ENCODE assay signal across 19 mouse cellular contexts in the genomic region with DNA sequence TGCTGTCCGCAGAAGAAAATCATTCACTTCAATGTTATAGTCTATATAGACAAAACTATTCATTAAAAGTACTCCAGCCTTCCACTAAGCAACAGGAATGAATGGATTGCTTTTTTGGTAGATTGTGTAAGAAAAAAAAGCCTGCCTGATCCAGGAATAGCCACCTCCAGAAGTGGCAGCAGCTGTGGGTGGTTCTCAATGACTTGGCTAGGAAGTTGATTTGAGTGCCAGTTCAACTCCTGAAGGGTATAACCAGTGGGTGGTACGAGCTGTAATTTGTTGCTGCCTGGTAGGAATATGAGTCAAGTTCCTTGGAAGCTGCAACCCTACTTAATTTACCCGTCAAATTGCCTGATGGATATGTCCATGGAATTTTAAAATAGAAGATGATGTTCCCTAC.
DNase-seq lines count a peak whose midpoint lies in the region; ATAC-seq lines count a peak whose summit lies in the region.
"Had no signal": no experiment of that assay in that cellular context is flagged by ENCODE, and none has a peak within 500 bp of the region (broad histone marks: within the 10 kb centered on the region; RNA-seq: fewer than 3 reads in every experiment).

No protein-coding gene starts in this region.

- H3K36me3 ChIP-seq in intestine, embryonic 16.5 days (ENCODE audit: control insufficient read depth, insufficient read depth, low read length) = no peaks in the 10 kb centered on the region
- H3K36me3 ChIP-seq in forebrain, embryonic 11.5 days (ENCODE audit: control insufficient read depth, insufficient read depth, low read length) = no peaks in the 10 kb centered on the region
- H3K36me3 ChIP-seq: heart, embryonic 15.5 days; midbrain, embryonic 15.5 days had no signal

- H3K27me3 ChIP-seq in intestine, embryonic 16.5 days (replicated peaks; ENCODE audit: control insufficient read depth, insufficient read depth, low read length) = no peaks in the 10 kb centered on the region
- H3K27me3 ChIP-seq in forebrain, embryonic 11.5 days (ENCODE audit: control insufficient read depth, insufficient read depth, low read length) = no peaks in the 10 kb centered on the region
- H3K27me3 ChIP-seq: heart, embryonic 15.5 days; midbrain, embryonic 15.5 days had no signal

- no peaks in the 10 kb centered on the region for H3K4me1 ChIP-seq in intestine, embryonic 16.5 days (ENCODE audit: control insufficient read depth, insufficient read depth, low read length)
- H3K4me1 ChIP-seq in forebrain, embryonic 11.5 days (replicated peaks; ENCODE audit: control insufficient read depth, insufficient read depth, low read length) = no peaks in the 10 kb centered on the region
- H3K4me1 ChIP-seq: heart, embryonic 15.5 days; midbrain, embryonic 15.5 days had no signal

- intact Hi-C loops in gastrocnemius, postnatal 14 days (cut with DNase I; ENCODE audit: low total_unique reads) = no loop called here
- intact Hi-C loops in heart, postnatal 10 days (cut with DNase I) = no loop called here

- 86% methylated on average over 3 of the region's 3 CpGs for WGBS in intestine, embryonic 16.5 days
- 90% methylated on average over 3 of the region's 3 CpGs for WGBS in forebrain, embryonic 11.5 days

- no peak overlapping the region for H3K4me3 ChIP-seq in intestine, embryonic 16.5 days (ENCODE audit: low read length)
- no peak overlapping the region for H3K4me3 ChIP-seq in forebrain, embryonic 11.5 days (ENCODE audit: low read depth, low read length)
- H3K4me3 ChIP-seq: erythroblast, embryonic 14.5 days; heart, embryonic 15.5 days; midbrain, embryonic 15.5 days had no signal

- H3K9me3 ChIP-seq in intestine, embryonic 16.5 days (ENCODE audit: control insufficient read depth, low read length) = no peaks in the 10 kb centered on the region
- no peaks in the 10 kb centered on the region for H3K9me3 ChIP-seq in forebrain, embryonic 11.5 days (ENCODE audit: control insufficient read depth, low read length)
- H3K9me3 ChIP-seq: heart, embryonic 15.5 days; midbrain, embryonic 15.5 days had no signal

- H3K27ac ChIP-seq in intestine, embryonic 16.5 days (ENCODE audit: low read length) = no peak overlapping the region
- H3K27ac ChIP-seq in forebrain, embryonic 11.5 days (ENCODE audit: low read depth, low read length) = no peak overlapping the region
- H3K27ac ChIP-seq: heart, embryonic 15.5 days; hindbrain, embryonic 14.5 days; midbrain, embryonic 15.5 days had no signal

- H3K9ac ChIP-seq in intestine, embryonic 16.5 days (ENCODE audit: low read depth, low read length) = no peak overlapping the region
- H3K9ac ChIP-seq in forebrain, embryonic 11.5 days (ENCODE audit: low read length) = no peak overlapping the region
- H3K9ac ChIP-seq: heart, embryonic 15.5 days; hindbrain, embryonic 14.5 days; lung, embryonic 14.5 days; midbrain, embryonic 15.5 days had no signal

- DNase-seq in gastrocnemius, adult 18-20 months (ENCODE audit: low spot score) = peak; percentile 28
- DNase-seq in gastrocnemius, postnatal 14 days = no peak
- DNase-seq in right cerebral cortex, adult 2 months (ENCODE audit: low spot score in 2 of 2) = peak; percentile 68 to 70
- DNase-seq in right cerebral cortex, postnatal 14 days = no peak
- DNase-seq in left cerebral cortex, adult 9 months (ENCODE audit: low spot score in 2 of 2) = peak; percentile 68 to 73
- no peak for DNase-seq in forebrain, embryonic 11.5 days (ENCODE audit: low spot score)
- DNase-seq in heart, postnatal 10 days = no peak
- DNase-seq: adrenal gland, adult 2 months; cerebellum, adult 8-10 months; gastrocnemius, postnatal 36 days; kidney, adult 11 months; kidney, postnatal 36 days; lung, embryonic 14.5 days; thymus, postnatal 25 days had no signal

- no peak for ATAC-seq in intestine, embryonic 16.5 days
- ATAC-seq in forebrain, embryonic 11.5 days (replicated peaks; ENCODE audit: low FRiP score) = no peak
- ATAC-seq: midbrain, embryonic 15.5 days had no signal

- H3K4me2 ChIP-seq in intestine, embryonic 16.5 days (ENCODE audit: low read depth, low read length) = no peak overlapping the region
- no peak overlapping the region for H3K4me2 ChIP-seq in forebrain, embryonic 11.5 days (ENCODE audit: low read depth, low read length, severe bottlenecking)
- H3K4me2 ChIP-seq: heart, embryonic 15.5 days; hindbrain, embryonic 14.5 days; lung, embryonic 14.5 days; midbrain, embryonic 15.5 days had no signal

Comparison
In these comparisons a context has a peak if more than half of its experiments do, and no peak if none do; other contexts are left out.
1. DNase-seq: peak in gastrocnemius, adult 18-20 months (single experiment), right cerebral cortex, adult 2 months (2 of 2) and left cerebral cortex, adult 9 months (2 of 2); none in gastrocnemius, postnatal 14 days (single experiment), right cerebral cortex, postnatal 14 days (single experiment), forebrain, embryonic 11.5 days (single experiment) and heart, postnatal 10 days (0 of 2).